In the genomic region with DNA sequence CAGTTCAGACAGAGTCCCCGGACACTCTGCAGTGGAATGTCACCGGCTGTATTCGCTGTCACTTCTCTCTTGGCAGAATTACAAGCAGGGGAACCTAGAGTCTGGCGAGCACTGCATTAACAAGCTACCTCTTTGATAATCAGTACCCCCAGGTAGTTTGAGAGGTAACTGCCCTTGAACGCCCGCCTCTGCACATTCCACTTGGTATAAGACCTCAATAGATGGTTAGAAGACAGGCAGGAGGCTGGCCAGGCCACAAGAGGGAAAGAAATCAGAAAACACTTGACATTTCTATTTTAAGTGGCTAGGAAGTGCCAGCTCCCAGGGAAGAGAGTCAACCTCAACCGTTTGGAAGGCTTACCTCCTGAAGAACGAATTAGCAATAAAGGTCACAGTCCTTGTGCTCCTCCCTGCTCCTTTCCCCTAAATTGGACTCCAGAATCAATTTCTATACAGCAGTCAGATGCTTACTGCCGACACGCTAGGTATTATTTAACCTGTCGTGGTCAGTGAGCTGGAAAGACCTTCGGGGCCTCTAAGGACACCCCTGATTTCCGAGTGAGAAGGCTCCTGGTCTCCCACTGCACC, we compare ENCODE assay signal across 8 mouse cellular contexts. TPM values are rescaled to one million over a fixed set of nuclear protein-coding genes. Genes with fewer than 3 reads are reported as not detected.
DNase-seq lines count a peak whose midpoint lies in the region; ATAC-seq lines count a peak whose summit lies in the region.

No protein-coding gene starts in this region.

- peak overlapping the region; percentile 73 for H3K4me3 ChIP-seq in erythroblast, embryonic 14.5 days (replicated peaks)
- peak overlapping the region; percentile 90 for H3K4me3 ChIP-seq in hindbrain, embryonic 15.5 days
- H3K4me3 ChIP-seq in liver, embryonic 13.5 days (replicated peaks) = peak overlapping the region; percentile 90
- peak overlapping the region; percentile 83 for H3K4me3 ChIP-seq in neural tube, embryonic 14.5 days (ENCODE audit: low read depth, low read length)

- WGBS in hindbrain, embryonic 15.5 days = 30% methylated on average over 13 of the region's 13 CpGs
- 36% methylated on average over 13 of the region's 13 CpGs for WGBS in liver, embryonic 13.5 days (ENCODE audit: insufficient replicate concordance)
- WGBS in neural tube, embryonic 14.5 days = 36% methylated on average over 13 of the region's 13 CpGs

- H3K27ac ChIP-seq in hindbrain, embryonic 15.5 days (replicated peaks) = peak overlapping the region; percentile 94
- peak overlapping the region; percentile 89 for H3K27ac ChIP-seq in liver, embryonic 13.5 days
- H3K27ac ChIP-seq in neural tube, embryonic 14.5 days (ENCODE audit: low read depth, low read length) = peak overlapping the region; percentile 93

- peak; percentile 34 for DNase-seq in cerebellum, adult 8-10 months
- DNase-seq in liver, embryonic 13.5 days = no peak
- no peak for DNase-seq in urinary bladder, postnatal 14 days (ENCODE audit: low spot score)
- no peak for DNase-seq in left cerebral cortex, adult 18-20 months (ENCODE audit: low spot score in 2 of 2)

- H3K27me3 ChIP-seq in erythroblast, embryonic 14.5 days (ENCODE audit: control insufficient read depth) = no peaks in the 10 kb centered on the region
- no peaks in the 10 kb centered on the region for H3K27me3 ChIP-seq in hindbrain, embryonic 15.5 days
- no peaks in the 10 kb centered on the region for H3K27me3 ChIP-seq in liver, embryonic 13.5 days
- no peaks in the 10 kb centered on the region for H3K27me3 ChIP-seq in neural tube, embryonic 14.5 days (ENCODE audit: control insufficient read depth, insufficient read depth, low read length)

- ATAC-seq in cerebellum, adult (ENCODE audit: insufficient number of reproducible peaks, low FRiP score, low TSS enrichment) = no peak
- no peak for ATAC-seq in hindbrain, embryonic 15.5 days (ENCODE audit: low FRiP score, low read depth)
- no peak for ATAC-seq in liver, embryonic 13.5 days (ENCODE audit: low read depth)
- ATAC-seq in neural tube, embryonic 14.5 days (ENCODE audit: low read depth) = no peak; the same call in 1 of the 2 replicates

- H3K4me2 ChIP-seq in hindbrain, embryonic 15.5 days = peak overlapping the region; percentile 87
- H3K4me2 ChIP-seq in liver, embryonic 13.5 days = peak overlapping the region; percentile 91
- H3K4me2 ChIP-seq in neural tube, embryonic 14.5 days (ENCODE audit: low read depth, low read length) = peak overlapping the region; percentile 86

- H3K9ac ChIP-seq in hindbrain, embryonic 15.5 days = peak overlapping the region; percentile 80
- H3K9ac ChIP-seq in liver, embryonic 13.5 days = peak overlapping the region; percentile 96
- peak overlapping the region; percentile 92 for H3K9ac ChIP-seq in neural tube, embryonic 14.5 days (replicated peaks; ENCODE audit: low read depth, low read length)

- H3K36me3 ChIP-seq in erythroblast, embryonic 14.5 days (ENCODE audit: control insufficient read depth) = peaks cover 26% of the 10 kb centered on the region
- H3K36me3 ChIP-seq in hindbrain, embryonic 15.5 days = no peaks in the 10 kb centered on the region
- H3K36me3 ChIP-seq in liver, embryonic 13.5 days = peaks cover 4% of the 10 kb centered on the region; the same call in 1 of the 2 replicates
- no peaks in the 10 kb centered on the region for H3K36me3 ChIP-seq in neural tube, embryonic 14.5 days (ENCODE audit: control insufficient read depth, insufficient read depth, low read length)

- H3K9me3 ChIP-seq in erythroblast, embryonic 14.5 days (ENCODE audit: control insufficient read depth, low read length) = no peaks in the 10 kb centered on the region
- H3K9me3 ChIP-seq in hindbrain, embryonic 15.5 days = no peaks in the 10 kb centered on the region
- no peaks in the 10 kb centered on the region for H3K9me3 ChIP-seq in liver, embryonic 13.5 days (replicated peaks)
- no peaks in the 10 kb centered on the region for H3K9me3 ChIP-seq in neural tube, embryonic 14.5 days (ENCODE audit: control insufficient read depth, low read length)

- H3K4me1 ChIP-seq in erythroblast, embryonic 14.5 days (ENCODE audit: control insufficient read depth) = peaks cover 61% of the 10 kb centered on the region
- peaks cover 36% of the 10 kb centered on the region for H3K4me1 ChIP-seq in hindbrain, embryonic 15.5 days (replicated peaks)
- peaks cover 60% of the 10 kb centered on the region for H3K4me1 ChIP-seq in liver, embryonic 13.5 days (replicated peaks)
- peaks cover 24% of the 10 kb centered on the region for H3K4me1 ChIP-seq in neural tube, embryonic 14.5 days (ENCODE audit: control insufficient read depth, insufficient read depth, low read length)

RNA-seq across cellular contexts. Expression of a gene that starts 1.2 kb away (rescaled TPM):
- polyA plus RNA-seq in erythroblast, embryonic 14.5 days (2012) = 6.1 and 6.3 TPM in 2 replicates
- 24.2 and 27.9 TPM in 2 replicates for polyA plus RNA-seq in hindbrain, embryonic 15.5 days (2015; fragmentation: Nextera tagmentation; extraction: Ambion mirVana)
- polyA plus RNA-seq in liver, embryonic 13.5 days (2015; fragmentation: Nextera tagmentation; extraction: Ambion mirVana) = 8.2 and 10.9 TPM in 2 replicates
- polyA plus RNA-seq in neural tube, embryonic 14.5 days (2014; fragmentation: Nextera tagmentation; extraction: Ambion mirVana) = 17.0 and 21.7 TPM in 2 replicates
- 10 to 100 TPM; 62.9 to 65.2 TPM for total RNA-seq in left cerebral cortex, adult 18-20 months (2021)

RNA-seq across cellular contexts. Expression of a gene that starts 47.0 kb away (rescaled TPM):
- polyA plus RNA-seq in erythroblast, embryonic 14.5 days (2012) = 10.9 and 12.1 TPM in 2 replicates
- 9.9 and 12.2 TPM in 2 replicates for polyA plus RNA-seq in hindbrain, embryonic 15.5 days (2015; fragmentation: Nextera tagmentation; extraction: Ambion mirVana)
- 5.7 and 6.0 TPM in 2 replicates for polyA plus RNA-seq in liver, embryonic 13.5 days (2015; fragmentation: Nextera tagmentation; extraction: Ambion mirVana)
- polyA plus RNA-seq in neural tube, embryonic 14.5 days (2014; fragmentation: Nextera tagmentation; extraction: Ambion mirVana) = 9.5 and 13.1 TPM in 2 replicates
- total RNA-seq in left cerebral cortex, adult 18-20 months (2021) = 10 to 100 TPM; 17.7 to 18.6 TPM

RNA-seq across cellular contexts. Expression of a gene that starts 48.1 kb away (rescaled TPM):
- 3.4 and 4.5 TPM in 2 replicates for polyA plus RNA-seq in erythroblast, embryonic 14.5 days (2012)
- polyA plus RNA-seq in hindbrain, embryonic 15.5 days (2015; fragmentation: Nextera tagmentation; extraction: Ambion mirVana) = 22.3 and 23.6 TPM in 2 replicates
- polyA plus RNA-seq in liver, embryonic 13.5 days (2015; fragmentation: Nextera tagmentation; extraction: Ambion mirVana) = 19.3 and 20.1 TPM in 2 replicates
- polyA plus RNA-seq in neural tube, embryonic 14.5 days (2014; fragmentation: Nextera tagmentation; extraction: Ambion mirVana) = 16.8 and 17.0 TPM in 2 replicates
- 10 to 100 TPM; 14.0 to 14.5 TPM for total RNA-seq in left cerebral cortex, adult 18-20 months (2021)

RNA-seq across cellular contexts. Expression of a gene that starts 57.4 kb away (rescaled TPM):
- polyA plus RNA-seq in erythroblast, embryonic 14.5 days (2012) = 2.1 and 2.3 TPM in 2 replicates
- 1.3 TPM in 2 replicates for polyA plus RNA-seq in hindbrain, embryonic 15.5 days (2015; fragmentation: Nextera tagmentation; extraction: Ambion mirVana)
- polyA plus RNA-seq in liver, embryonic 13.5 days (2015; fragmentation: Nextera tagmentation; extraction: Ambion mirVana) = 9.8 and 10.2 TPM in 2 replicates
- 0.50 and 0.80 TPM in 2 replicates for polyA plus RNA-seq in neural tube, embryonic 14.5 days (2014; fragmentation: Nextera tagmentation; extraction: Ambion mirVana)
- 1 to 10 TPM; 3.6 to 4.5 TPM for total RNA-seq in left cerebral cortex, adult 18-20 months (2021)

RNA-seq across cellular contexts. Expression of a gene that starts 58.1 kb away (rescaled TPM):
- 3.4 and 3.8 TPM in 2 replicates for polyA plus RNA-seq in erythroblast, embryonic 14.5 days (2012)
- 186 and 190 TPM in 2 replicates for polyA plus RNA-seq in hindbrain, embryonic 15.5 days (2015; fragmentation: Nextera tagmentation; extraction: Ambion mirVana)
- 56.7 and 63.5 TPM in 2 replicates for polyA plus RNA-seq in liver, embryonic 13.5 days (2015; fragmentation: Nextera tagmentation; extraction: Ambion mirVana)
- polyA plus RNA-seq in neural tube, embryonic 14.5 days (2014; fragmentation: Nextera tagmentation; extraction: Ambion mirVana) = 115 and 126 TPM in 2 replicates
- 100 to 1,000 TPM; 204 to 206 TPM for total RNA-seq in left cerebral cortex, adult 18-20 months (2021)
